Mouse (Mus musculus) heart, postnatal 36 days (tissue): ENCODE measurements around the gene Fmo9. TPM values are rescaled to one million over a fixed set of nuclear protein-coding genes. Genes with fewer than 3 reads are reported as not detected.

ENCODE experiments used
- DNase-seq, 2 experiments: peaks; one replicate each; pipeline ENCODE4 v3.0.0; 2021 to 2022
- intact Hi-C: fragments of 180-260 bp; cut with DNase I; formaldehyde crosslinking; loops from one replicate; pipeline ENCODE4 v1.15.1; 2025
- microRNA-seq, 2 experiments: library from miRNA; unstranded; fragments of <30 nt; microRNA quantifications; one replicate each; pipeline ENCODE4 v1.2.0; 2021; ENCODE audit warnings: borderline number of aligned reads in 2 of 2
- total RNA-seq, 2 experiments: library from RNA; stranded (reverse); gene quantifications; 2 replicates each; pipeline ENCODE4 v1.2.3; 2021

Gene Fmo9
- total RNA-seq, result not detected

DNA sequence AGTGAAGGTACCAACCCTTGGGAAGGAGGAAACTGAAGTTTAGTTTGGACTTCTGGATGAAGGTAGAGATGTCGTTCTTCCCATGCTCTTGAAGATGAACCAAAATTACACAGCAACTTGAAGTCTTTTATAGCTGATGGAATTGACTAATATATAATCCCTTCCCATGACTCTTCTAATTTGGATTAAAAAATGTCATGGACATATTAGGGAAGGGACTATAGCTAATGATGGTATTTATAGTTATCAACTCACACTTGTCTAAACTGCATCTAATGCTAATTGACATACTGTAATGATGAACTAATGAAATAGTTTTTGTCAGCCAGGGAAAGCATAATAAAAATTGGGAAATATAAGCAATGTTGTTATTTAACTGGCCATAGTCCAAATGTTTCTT, at the start of gene Fmo9:
Gene Fmo9 (minus strand): TSS at position 101 of the 400 bp plus-strand sequence.
- intact Hi-C loops, result no loop called here
- no peak for DNase-seq

DNA sequence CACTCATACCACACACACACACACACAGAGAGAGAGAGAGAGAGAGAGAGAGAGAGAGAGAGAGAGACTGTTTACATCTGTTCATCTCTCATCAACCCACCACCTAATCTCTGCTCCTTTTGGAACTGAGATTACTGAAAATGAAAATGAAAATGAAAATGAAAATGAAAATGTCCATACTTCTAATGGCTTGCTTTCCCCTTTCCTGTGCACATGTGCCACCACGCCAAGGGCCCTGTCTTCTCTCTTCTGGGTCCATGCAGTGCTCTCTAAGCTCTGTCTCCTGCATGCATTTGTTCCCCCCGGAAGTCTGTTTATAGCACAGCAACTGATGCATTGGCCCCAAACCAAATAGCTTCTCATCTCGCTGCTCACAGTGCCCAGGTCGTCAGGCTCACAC, 49.2 kb upstream of the Fmo9 start:
- no peak for DNase-seq
- intact Hi-C loops, result no loop called here

DNA sequence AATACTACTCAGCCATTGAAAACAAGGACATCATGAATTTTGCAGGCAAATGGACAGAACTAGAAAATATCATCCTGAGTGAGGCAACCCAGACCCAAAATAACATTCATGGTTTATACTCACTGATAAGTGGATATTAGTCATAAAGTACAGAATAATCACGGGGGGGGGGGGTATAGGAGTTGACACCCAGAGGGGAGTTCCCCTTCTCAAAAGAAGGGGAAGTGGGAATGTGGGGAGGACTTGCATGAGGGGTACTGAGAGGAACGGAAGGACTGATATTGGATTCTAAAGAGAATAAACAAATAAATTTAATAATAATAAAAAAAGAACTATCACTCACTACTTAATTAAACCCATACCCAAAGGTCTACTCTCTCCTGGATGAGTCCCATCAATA, 48.6 kb upstream of the Fmo9 start:
- intact Hi-C loops, result no loop called here
- DNase-seq, result no peak

DNA sequence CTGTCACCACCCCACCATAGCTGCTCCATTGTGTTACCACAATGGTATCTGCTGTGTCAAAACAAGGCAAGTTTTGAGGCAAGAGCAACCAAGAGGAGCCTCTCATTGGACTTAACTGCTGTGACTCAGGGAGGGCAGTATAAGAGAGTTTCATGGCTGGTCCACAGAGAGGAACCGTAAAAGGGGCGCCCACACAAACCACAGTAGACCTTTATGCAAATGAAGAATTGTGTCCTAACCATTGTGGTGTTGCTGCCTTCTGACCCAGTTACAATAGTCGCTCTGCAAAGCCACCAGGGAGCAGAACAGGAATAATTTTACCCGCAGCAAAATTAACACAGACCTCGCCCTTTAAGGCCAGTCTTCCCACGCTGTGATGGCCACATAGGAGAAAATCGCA, 29.2 kb upstream of the Fmo9 start:
- intact Hi-C loops, result no loop called here
- no peak for DNase-seq

DNA sequence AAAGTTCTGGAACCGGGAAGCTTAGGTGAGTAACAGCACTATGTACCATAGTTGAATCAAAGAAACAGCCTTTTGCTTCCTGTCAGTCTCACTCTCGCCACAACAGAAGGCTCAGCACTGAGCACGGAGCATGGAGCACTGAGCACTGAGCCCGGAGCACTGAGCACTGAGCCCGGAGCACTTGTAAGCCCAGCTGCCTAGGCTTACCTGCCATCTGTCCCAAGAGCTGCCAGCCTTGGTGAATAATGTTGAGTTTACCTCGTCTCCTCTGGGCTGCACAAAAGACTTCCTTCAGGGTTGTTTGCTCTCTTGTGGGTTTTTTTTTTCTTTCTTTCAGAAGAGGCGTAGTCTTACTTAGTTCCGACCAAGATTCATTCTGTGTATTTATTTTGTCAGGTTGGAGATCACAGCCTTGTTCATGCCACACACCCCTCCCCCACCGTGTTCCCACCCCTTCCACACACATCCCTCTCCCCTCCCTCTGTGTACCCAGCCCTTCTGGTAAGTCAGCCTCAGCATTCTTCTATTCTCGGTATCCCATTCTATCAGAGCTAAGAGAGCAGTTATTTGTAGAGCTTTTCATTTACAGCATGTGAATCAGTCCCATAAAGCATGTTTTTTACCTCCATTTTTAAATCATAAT, 20.7 kb upstream of the Fmo9 start:
- DNase-seq, result no peak
- intact Hi-C loops, result no loop called here

DNA sequence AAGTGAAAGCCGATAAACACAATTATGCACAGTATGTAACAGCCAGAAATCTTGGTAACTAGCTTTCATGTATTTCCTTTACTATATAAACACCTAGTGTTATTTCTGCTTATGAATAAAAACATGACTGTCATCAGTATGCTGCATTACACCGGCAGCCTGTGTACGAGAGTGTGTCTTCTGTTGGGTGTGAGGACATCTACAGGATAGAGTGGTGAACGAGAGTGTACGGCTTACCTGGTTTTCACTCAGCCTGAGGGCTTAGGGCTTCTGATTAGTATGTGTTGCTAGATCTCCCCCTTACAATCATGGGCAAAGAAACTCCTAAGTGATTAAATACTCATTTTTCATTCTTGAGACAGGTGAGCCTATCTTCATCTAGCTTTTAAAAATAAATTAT, 12.4 kb downstream of the Fmo9 start:
- DNase-seq, result no peak
- intact Hi-C loops, result no loop called here

DNA sequence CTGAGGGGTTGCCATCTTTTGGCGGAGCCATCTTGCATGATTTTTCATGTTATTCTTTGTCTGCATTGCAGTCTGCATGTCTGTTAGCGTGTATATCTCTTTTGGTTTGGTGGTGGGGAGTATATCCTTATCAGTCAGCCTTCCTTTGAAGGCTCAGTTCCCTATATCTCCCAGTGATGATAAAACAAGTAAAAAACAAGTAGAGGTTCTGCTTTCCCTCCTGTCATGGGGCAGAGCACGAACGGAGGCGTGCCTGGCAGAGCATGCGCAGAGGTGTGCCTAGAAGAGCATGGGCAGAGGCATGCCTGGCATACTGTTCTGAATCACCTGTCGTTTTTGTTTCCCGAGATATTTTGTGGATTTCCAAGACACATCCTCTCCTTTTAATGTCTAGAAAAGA, 20.8 kb downstream of the Fmo9 start:
- intact Hi-C loops, result no loop called here
- no peak for DNase-seq

DNA sequence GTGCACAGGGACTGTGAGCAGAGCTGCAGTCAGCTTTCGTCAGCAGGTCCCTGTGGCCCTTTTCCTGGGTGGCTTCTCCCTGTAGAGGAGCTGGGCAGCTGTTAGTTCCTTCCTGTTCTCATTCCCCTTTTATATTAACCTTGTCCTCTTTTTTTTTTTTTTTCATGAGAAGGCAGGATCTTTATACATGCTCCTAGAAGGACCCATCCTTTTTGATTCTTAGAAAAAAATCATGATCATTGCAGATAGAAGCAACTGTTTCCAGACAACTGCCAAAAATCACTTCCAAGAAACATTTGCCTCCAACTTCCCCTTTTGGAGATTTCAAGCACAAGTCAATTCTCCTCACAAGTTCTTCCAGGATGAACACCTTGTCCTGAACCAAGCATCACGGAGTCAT, 34.1 kb downstream of the Fmo9 start, which contains the start of gene Gm4847:
Gene Gm4847 (minus strand): TSS at position 101 of the 400 bp plus-strand sequence.
- no peak for DNase-seq
- intact Hi-C loops, result no loop called here

Small RNA genes lying within 50 kb of the gene (microRNA-seq; reads per million reads assigned to microRNA genes)
- gene Gm22992, result 0 reads per million in 2 experiments

Other genes with a start within 250 kb of the Fmo9 start
- gene Gm4846, start 184.3 kb downstream of the Fmo9 start, total RNA-seq, result not detected
- gene Gm4847, start 34.2 kb downstream of the Fmo9 start, total RNA-seq, result not detected